Mouse (Mus musculus) embryonic fibroblast, embryonic 13.5 days (primary cell): ENCODE measurements around the gene Rassf10. TPM values are rescaled to one million over a fixed set of nuclear protein-coding genes. Genes with fewer than 3 reads are reported as not detected.

Experiments used
- H3K27ac ChIP-seq: 2 replicates; pipeline ENCODE4 v1.5.1; 2012; ENCODE audit warnings: low read length, control low read depth, inconsistent platforms; ENCODE audit not compliant: insufficient read depth
- H3K4me1 ChIP-seq: 2 replicates; pipeline ENCODE4 v1.6.1; 2011; ENCODE audit warnings: low read length; ENCODE audit not compliant: control insufficient read depth, insufficient read depth
- H3K4me3 ChIP-seq: 2 replicates; pipeline ENCODE4 v1.5.1; 2011; ENCODE audit warnings: mild to moderate bottlenecking, control low read depth, low read length; ENCODE audit not compliant: insufficient read depth
- CTCF ChIP-seq: IDR thresholded peaks from 2 replicates; pipeline ENCODE4 v1.5.1; 2011; ENCODE audit warnings: mild to moderate bottlenecking, control low read depth, low read length, moderate library complexity, borderline replicate concordance; ENCODE audit not compliant: insufficient read depth
- POLR2A ChIP-seq: IDR thresholded peaks from 2 replicates; pipeline ENCODE4 v1.6.1; 2011; ENCODE audit warnings: low read depth, mild to moderate bottlenecking, control low read depth, low read length, moderate library complexity
- polyA plus RNA-seq: library from polyadenylated mRNA; stranded (reverse); fragments of >200 nt; gene quantifications from 2 replicates; pipeline ENCODE4 v1.2.4, GENCODE M21; 2011; ENCODE audit warnings: low read depth; ENCODE audit not compliant: missing spikeins, insufficient read length

The Rassf10 gene
- polyA plus RNA-seq, 1 experiment = 0.30 TPM

DNA sequence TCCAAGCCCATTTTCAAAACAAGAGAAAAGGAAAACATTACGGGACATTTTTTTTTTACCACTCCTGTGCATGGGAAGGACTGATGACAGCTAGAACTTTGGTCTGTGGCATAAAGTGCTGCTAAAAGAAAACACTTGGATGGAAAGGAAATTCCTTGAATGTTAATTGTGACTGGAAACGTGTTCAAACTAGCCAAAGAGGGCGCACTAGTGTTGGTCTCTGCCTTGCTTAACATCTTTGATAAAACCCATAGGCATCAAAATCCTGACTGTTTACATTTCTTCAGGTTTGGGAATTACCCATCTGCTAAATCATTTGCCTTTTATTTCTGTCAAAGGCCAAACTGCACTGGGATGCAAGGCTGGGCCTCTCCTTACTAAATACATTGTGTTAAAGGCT is 2.2 kb downstream of the Rassf10 start:
- H3K27ac ChIP-seq = no peak overlapping the region
- TF ChIP-seq POLR2A (no peak), CTCF (no peak)
- no peak overlapping the region for H3K4me3 ChIP-seq
- 0 out of 2 replicates have a peak, but pooled peaks cover 3% of the 10 kb centered on the region for H3K4me1 ChIP-seq

DNA sequence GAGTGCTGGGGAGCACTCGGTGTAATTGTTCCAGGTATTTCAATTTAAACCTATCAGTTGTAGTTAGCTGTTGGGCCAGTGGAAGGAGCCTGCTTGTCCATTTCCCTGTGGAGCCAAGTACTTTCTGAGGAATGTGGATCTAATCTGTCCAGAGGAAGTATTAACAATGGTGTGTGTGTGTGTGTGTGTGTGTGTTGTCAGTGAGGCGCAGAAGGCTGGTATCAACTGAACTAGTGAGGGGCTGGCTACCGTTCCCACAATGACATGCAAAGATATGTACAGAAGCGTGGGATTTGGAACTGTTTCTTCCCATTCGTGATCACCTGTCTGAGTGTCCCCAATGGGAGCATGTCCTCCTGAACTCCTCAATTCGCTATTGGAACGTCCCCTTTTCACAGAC is 3.2 kb downstream of the Rassf10 start:
- no peak for TF ChIP-seq POLR2A
- Histone ChIP-seq H3K4me1 (0 out of 2 replicates have a peak, but pooled peaks cover 3% of the 10 kb centered on the region), H3K4me3 (no peak overlapping the region)

DNA sequence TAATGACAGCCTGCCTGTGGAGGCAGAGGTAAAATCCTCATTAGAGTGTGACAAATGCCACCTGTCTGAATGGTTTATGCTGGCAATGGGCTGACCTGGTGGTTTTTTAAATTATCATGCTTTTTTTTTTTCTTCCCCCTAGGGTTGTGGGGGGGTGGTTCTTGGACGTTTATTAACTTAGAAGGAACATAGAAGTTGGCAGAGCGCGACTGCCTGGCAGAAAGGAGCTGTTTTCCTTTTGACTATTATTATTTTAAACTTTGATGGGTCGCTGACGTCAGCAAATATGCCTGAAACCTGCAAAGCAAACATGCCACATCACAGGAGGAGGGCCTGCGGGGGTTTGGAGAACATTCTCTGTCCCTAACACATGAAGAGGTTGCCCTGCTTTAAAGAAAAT is 3.9 kb downstream of the Rassf10 start:
- Histone ChIP-seq H3K4me1 (0 out of 2 replicates have a peak, but pooled peaks cover 3% of the 10 kb centered on the region), H3K4me3 (no peak overlapping the region), H3K27ac (no peak overlapping the region)
- TF ChIP-seq CTCF = no peak
- no peak for TF ChIP-seq POLR2A

More for the DNA sequence above, 3.2 kb downstream of the Rassf10 start:
- H3K27ac ChIP-seq = no peak overlapping the region

DNA sequence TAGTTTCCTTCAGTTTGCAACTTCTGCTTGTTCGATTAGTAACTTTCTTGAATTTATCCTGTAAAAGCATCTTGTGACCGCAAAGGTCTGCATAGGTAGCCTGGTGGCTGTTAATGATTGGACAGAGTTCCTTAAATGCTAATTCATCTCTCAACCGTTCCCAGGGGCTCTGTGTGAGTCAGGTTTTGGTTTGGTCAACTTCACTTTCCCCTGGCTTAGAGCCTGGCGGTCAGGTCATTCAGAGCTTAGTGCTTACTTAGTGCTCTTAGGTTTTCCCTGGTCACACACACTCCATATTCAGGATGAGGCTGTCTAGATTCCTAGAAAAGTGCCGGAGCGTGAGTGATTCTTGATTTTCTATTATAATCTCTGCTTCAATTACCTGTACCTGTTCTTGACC is 12.6 kb downstream of the Rassf10 start:
- no peak for TF ChIP-seq CTCF
- TF ChIP-seq POLR2A = no peak
- no peak overlapping the region for H3K4me3 ChIP-seq
- no peaks in the 10 kb centered on the region for H3K4me1 ChIP-seq
- no peak overlapping the region for H3K27ac ChIP-seq

DNA sequence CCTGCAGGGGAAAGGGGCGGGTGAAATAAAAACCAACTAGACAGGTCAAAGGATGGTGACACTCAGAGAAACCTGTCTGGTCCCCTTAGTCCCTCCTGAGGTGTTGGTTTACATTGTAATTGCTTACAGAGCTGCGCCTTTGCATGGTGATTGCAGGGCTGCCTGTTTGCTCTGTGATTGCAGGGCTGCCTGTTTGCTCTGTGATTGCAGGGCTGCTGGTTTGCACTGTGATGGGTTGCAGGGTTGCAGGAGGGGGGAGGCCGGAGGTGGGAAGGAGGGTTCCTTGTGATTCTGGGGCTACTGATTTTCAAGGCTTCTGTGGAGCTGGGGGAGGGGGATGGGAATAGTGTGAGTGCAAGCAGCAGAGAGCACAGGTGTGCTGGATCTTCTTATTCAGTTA is 13.0 kb downstream of the Rassf10 start:
- TF ChIP-seq POLR2A = no peak
- no peak for TF ChIP-seq CTCF
- no peaks in the 10 kb centered on the region for H3K4me1 ChIP-seq
- H3K4me3 ChIP-seq = no peak overlapping the region
- no peak overlapping the region for H3K27ac ChIP-seq

DNA sequence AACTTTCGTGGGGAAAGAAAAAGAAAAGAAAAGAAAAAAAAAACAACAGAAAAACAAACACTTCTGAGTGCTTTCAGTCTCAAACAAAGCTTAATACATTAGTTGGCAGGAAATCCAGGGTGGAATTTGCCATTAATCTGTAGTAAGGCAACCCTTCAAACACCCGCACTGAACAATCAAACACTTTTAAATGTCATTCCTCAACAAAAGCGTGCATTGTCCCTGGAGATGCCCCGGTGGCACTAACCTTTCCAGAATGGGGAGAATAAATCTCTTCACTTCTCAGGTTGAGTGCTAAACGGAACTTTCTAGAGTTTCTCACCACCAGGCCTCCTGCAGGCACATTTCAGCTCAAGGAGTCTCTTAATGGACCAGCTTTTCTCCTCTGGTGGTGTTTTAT is 29.6 kb downstream of the Rassf10 start:
- Histone ChIP-seq H3K4me3 (no peak overlapping the region), H3K27ac (no peak overlapping the region), H3K4me1 (no peaks in the 10 kb centered on the region)
- no peak for TF ChIP-seq POLR2A
- TF ChIP-seq CTCF = no peak

DNA sequence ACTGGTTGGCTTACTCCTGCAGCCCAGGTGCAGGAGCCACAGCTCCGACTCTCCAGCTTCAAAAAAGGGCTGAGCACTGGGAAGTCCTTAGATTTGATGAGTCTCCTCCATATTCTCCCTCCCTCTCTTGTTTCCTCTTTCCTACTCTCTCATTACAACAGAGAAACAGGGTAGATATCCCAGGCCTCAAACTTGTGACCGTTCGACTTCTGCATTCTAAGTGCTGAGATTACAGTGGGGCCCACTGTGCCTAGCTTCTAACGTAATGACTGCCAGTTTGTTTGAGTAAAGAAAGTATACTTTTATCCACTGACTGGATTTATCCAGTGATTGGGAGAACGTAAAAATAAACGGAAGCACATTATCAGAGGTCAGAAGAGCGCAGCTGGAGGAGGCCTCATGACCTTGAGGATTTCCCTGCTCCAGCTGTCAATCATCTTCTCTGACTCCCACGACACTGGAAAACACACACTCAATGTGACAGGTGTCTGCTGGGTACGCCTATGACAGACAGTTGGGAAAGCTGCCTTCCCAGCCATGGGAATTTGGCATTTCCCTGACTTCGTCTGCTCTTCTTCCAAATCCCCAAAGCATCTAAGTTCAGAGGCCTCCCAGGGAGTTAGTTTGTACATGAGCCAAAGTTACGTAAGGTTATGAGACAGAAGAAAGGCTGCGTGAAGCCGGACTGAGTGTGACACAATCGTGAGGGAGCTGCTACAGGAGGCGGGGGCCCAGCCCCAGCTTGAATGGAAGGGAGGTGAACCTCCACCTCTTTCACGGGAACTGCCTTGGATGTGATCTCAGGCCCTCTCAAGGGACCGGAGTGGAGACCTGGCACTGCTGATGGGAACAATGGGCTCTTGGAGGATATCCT is 31.2 kb downstream of the Rassf10 start:
- TF ChIP-seq POLR2A = no peak
- no peak for TF ChIP-seq CTCF
- no peaks in the 10 kb centered on the region for H3K4me1 ChIP-seq
- no peak overlapping the region for H3K4me3 ChIP-seq
- no peak overlapping the region for H3K27ac ChIP-seq

DNA sequence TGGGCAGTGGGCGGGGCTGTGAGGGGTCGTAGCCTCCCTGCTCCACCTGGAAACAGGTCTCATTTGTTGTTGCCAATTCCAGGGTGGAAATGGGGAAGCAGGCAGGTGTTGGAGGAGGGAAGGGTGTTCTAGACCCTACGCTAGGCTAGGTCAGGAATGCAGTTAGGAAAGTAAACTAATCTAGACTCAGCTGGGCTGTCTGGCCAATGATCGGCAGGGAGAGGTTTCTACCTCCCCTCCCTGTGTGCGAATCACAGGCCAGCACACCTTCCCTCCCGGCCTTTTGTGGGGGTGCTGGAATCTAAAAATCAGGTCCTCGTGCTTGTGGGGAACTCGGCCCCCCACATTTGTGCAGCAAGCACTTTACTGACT is 31.8 kb downstream of the Rassf10 start:
- Histone ChIP-seq H3K4me1 (no peaks in the 10 kb centered on the region), H3K4me3 (no peak overlapping the region), H3K27ac (no peak overlapping the region)
- TF ChIP-seq POLR2A = no peak
- no peak for TF ChIP-seq CTCF

DNA sequence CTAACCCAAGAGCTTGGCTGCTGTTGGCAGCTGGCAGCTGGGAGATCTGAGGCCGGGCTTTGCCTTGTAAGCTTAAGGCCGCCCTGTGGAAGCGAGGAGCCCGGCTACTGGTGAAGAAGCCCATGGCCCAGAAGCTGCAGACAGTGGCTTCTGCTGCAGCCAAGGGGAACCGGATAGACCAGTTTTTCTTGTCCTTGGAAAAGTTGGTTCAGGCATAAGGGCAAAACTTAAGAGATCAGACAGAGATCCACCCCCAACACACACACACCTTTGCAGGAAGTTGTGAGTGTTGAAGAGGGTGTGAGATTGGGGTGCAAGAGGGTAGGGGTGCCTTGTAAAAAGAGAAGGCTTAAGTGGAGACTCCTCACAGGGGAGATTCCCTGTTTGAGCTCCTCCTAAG is 39.2 kb downstream of the Rassf10 start:
- H3K27ac ChIP-seq = no peak overlapping the region
- no peaks in the 10 kb centered on the region for H3K4me1 ChIP-seq
- TF ChIP-seq POLR2A (no peak), CTCF (no peak)

DNA sequence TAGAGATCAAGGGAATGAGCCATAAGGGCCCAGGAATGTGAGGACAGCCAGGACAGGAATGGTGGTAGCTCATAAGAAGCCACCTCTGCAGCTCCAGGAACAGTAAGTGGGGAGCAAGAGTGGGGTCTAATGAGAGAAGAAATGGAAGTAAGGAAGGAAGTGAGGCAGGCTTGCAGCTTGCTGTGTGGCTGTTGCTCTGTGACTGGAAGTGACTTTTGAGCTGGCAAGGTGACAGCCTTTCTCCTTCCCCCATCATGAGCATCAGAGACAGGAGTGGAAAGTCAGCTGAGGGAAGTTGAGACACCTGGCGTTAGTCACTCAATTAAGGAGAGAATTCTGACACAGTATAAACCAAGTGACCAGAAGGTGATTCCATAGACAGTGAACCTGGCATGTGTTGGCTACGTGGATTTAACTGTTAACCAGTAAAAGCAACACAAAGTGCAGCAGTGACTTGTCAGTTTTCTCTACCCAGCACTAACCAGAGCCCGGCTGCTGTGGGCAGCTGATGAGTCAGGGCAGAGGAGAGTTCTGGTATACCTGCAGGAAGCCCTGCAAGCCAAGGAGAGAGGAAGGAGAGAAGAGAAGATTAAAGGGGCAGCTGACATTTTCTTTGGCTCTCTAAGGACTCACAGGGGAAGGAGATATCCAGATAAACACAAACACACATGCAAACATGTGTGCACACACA is 49.9 kb downstream of the Rassf10 start:
- Histone ChIP-seq H3K4me1 (no peaks in the 10 kb centered on the region), H3K27ac (no peak overlapping the region), H3K4me3 (no peak overlapping the region)
- TF ChIP-seq CTCF (no peak), POLR2A (no peak)

More for the DNA sequence above, 39.2 kb downstream of the Rassf10 start:
- H3K4me3 ChIP-seq = no peak overlapping the region

DNA sequence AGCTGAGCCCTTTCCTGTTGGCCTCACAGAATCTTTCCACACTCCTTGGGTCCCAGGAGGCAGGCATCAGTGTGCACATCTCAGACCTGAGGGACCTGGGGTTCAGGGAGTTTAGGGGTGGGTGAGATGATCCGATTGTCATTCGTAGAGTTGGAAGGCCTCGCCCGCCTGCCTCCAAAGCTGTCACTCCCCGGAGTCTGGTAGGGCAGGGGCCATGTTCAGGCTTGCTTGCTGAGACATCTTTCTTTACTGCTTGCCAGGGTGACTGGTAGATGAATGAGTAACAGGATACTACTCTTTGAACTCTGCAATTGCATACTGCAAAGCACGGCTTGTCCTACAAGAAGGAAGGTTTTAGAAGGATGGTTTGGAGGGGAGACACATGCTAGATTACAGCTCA is 52.0 kb downstream of the Rassf10 start:
- no peak for TF ChIP-seq CTCF
- no peak for TF ChIP-seq POLR2A
- Histone ChIP-seq H3K27ac (no peak overlapping the region), H3K4me1 (no peaks in the 10 kb centered on the region), H3K4me3 (no peak overlapping the region)
